Mouse (Mus musculus) CH12.LX (cell line): ENCODE data around the gene Tspan2. TPM values are rescaled to one million over a fixed set of nuclear protein-coding genes. Genes with fewer than 3 reads are reported as not detected.
A peak's percentile ranks its signal among the peaks of the same experiment; 100 is the strongest.

Experiments
- DNase-seq: peaks from one replicate; pipeline ENCODE4 v3.0.0-alpha.2; 2013; ENCODE audit errors: extremely low read depth
- H3K27ac ChIP-seq: 2 replicates; pipeline ENCODE4 v1.5.1; 2012; ENCODE audit warnings: low read depth, mild to moderate bottlenecking, control low read depth, moderate library complexity; ENCODE audit not compliant: insufficient read depth
- H3K27me3 ChIP-seq: replicated peaks from 2 replicates; pipeline ENCODE3; 2012; ENCODE audit warnings: inconsistent platforms
- H3K36me3 ChIP-seq, 2 experiments: replicated peaks in 1 of 2; 2 replicates each; pipeline versions ENCODE3 to v1.6.1; 2012; ENCODE audit warnings: inconsistent platforms in 1 of 2, low read length in 1 of 2, mild to moderate bottlenecking in 1 of 2, mixed read lengths in 1 of 2, moderate library complexity in 1 of 2; ENCODE audit not compliant: control insufficient read depth in 1 of 2, insufficient read depth in 1 of 2
- H3K4me1 ChIP-seq, 2 experiments: 2 replicates each; pipeline ENCODE4 v1.6.1; 2012; ENCODE audit warnings: inconsistent platforms in 1 of 2, moderate library complexity in 1 of 2; ENCODE audit not compliant: insufficient read depth in 2 of 2, control insufficient read depth in 1 of 2
- H3K4me2 ChIP-seq: 2 replicates; pipeline ENCODE4 v1.6.1; 2012; ENCODE audit warnings: low read depth, mild to moderate bottlenecking, control low read depth; ENCODE audit not compliant: poor library complexity, insufficient read depth, severe bottlenecking
- H3K4me3 ChIP-seq, 3 experiments: fragments of 150-350 bp in 1 of 3; sonication (generic) in 1 of 3; replicated peaks in 1 of 3; 2 replicates each; pipeline versions ENCODE3 to v1.5.1; 2011 to 2012; ENCODE audit warnings: low read depth in 2 of 3, low read length in 2 of 3, mild to moderate bottlenecking in 2 of 3, moderate library complexity in 2 of 3, control low read depth in 1 of 3, improper control_type of control experiment in 1 of 3, inconsistent platforms in 1 of 3, mixed read lengths in 1 of 3; ENCODE audit not compliant: poor library complexity in 1 of 3
- H3K79me2 ChIP-seq: replicated peaks from 2 replicates; pipeline ENCODE4 v1.6.1; 2012; ENCODE audit warnings: mild to moderate bottlenecking, moderate library complexity; ENCODE audit not compliant: control insufficient read depth, poor library complexity, insufficient read depth, severe bottlenecking; ENCODE audit errors: extremely low read depth
- H3K9ac ChIP-seq: 2 replicates; pipeline ENCODE4 v1.6.1; 2012; ENCODE audit warnings: low read depth, mild to moderate bottlenecking, control low read depth, moderate library complexity; ENCODE audit not compliant: insufficient read depth
- H3K9me3 ChIP-seq: replicated peaks from 2 replicates; pipeline ENCODE3; 2012; ENCODE audit warnings: low read length, inconsistent platforms, mixed read lengths
- BHLHE40 ChIP-seq: IDR thresholded peaks from 2 replicates; pipeline ENCODE4 v1.6.1; 2011; ENCODE audit warnings: mild to moderate bottlenecking, low read depth, low read length, improper control_type of control experiment
- CHD2 ChIP-seq: IDR thresholded peaks from 2 replicates; pipeline ENCODE4 v1.6.1; 2011; ENCODE audit warnings: low read length, improper control_type of control experiment
- ELF1 ChIP-seq: IDR thresholded peaks from 2 replicates; pipeline ENCODE4 v1.6.1; 2014; ENCODE audit warnings: low read depth, mild to moderate bottlenecking, inconsistent platforms, low read length, improper control_type of control experiment
- EP300 ChIP-seq: IDR thresholded peaks from 2 replicates; pipeline ENCODE4 v1.6.1; 2011; ENCODE audit warnings: low read length, improper control_type of control experiment
- ETS1 ChIP-seq: conservative IDR thresholded peaks from 2 replicates; pipeline ENCODE4 v1.6.1; 2012; ENCODE audit warnings: low read depth, mild to moderate bottlenecking, inconsistent platforms, low read length, improper control_type of control experiment, moderate library complexity
- HCFC1 ChIP-seq: IDR thresholded peaks from 2 replicates; pipeline ENCODE4 v1.6.1; 2012; ENCODE audit warnings: low read depth, mild to moderate bottlenecking, inconsistent platforms, low read length, improper control_type of control experiment
- IRF4 ChIP-seq: IDR thresholded peaks from 2 replicates; pipeline ENCODE4 v1.6.1; 2014; ENCODE audit warnings: low read depth, mild to moderate bottlenecking, inconsistent platforms, low read length, improper control_type of control experiment
- JUN ChIP-seq: IDR thresholded peaks from 2 replicates; pipeline ENCODE4 v1.6.1; 2011; ENCODE audit warnings: low read depth, mild to moderate bottlenecking, low read length, improper control_type of control experiment, moderate library complexity; ENCODE audit not compliant: insufficient read depth
- JUND ChIP-seq: conservative IDR thresholded peaks from 2 replicates; pipeline ENCODE4 v1.6.1; 2011; ENCODE audit warnings: low read depth, low read length, improper control_type of control experiment
- MAX ChIP-seq: IDR thresholded peaks from 2 replicates; pipeline ENCODE4 v1.6.1; 2011; ENCODE audit warnings: low read length, improper control_type of control experiment
- MAZ ChIP-seq: IDR thresholded peaks from 2 replicates; pipeline ENCODE4 v1.6.1; 2012; ENCODE audit warnings: low read depth, mild to moderate bottlenecking, inconsistent platforms, low read length, improper control_type of control experiment, moderate library complexity
- MEF2A ChIP-seq: IDR thresholded peaks from 2 replicates; pipeline ENCODE4 v1.6.1; 2014; ENCODE audit warnings: low read depth, mild to moderate bottlenecking, inconsistent platforms, low read length, improper control_type of control experiment, borderline replicate concordance
- NELFE ChIP-seq: IDR thresholded peaks from 2 replicates; pipeline ENCODE4 v1.6.1; 2011; ENCODE audit warnings: low read depth, low read length, improper control_type of control experiment
- NRF1 ChIP-seq: IDR thresholded peaks from 2 replicates; pipeline ENCODE4 v1.6.1; 2014; ENCODE audit warnings: low read depth, mild to moderate bottlenecking, inconsistent platforms, low read length, improper control_type of control experiment, moderate library complexity
- PAX5 ChIP-seq: IDR thresholded peaks from 2 replicates; pipeline ENCODE4 v1.6.1; 2012; ENCODE audit warnings: low read length, inconsistent platforms, mixed read lengths
- POLR2A ChIP-seq: IDR thresholded peaks from 2 replicates; pipeline ENCODE4 v1.6.1; 2011; ENCODE audit warnings: low read depth, mild to moderate bottlenecking, improper control_type of control experiment, low read length
- POLR2AphosphoS2 ChIP-seq: IDR thresholded peaks from 2 replicates; pipeline ENCODE4 v1.6.1; 2011; ENCODE audit warnings: low read depth, low read length, improper control_type of control experiment
- RCOR1 ChIP-seq: conservative IDR thresholded peaks from 2 replicates; pipeline ENCODE4 v1.6.1; 2012; ENCODE audit warnings: low read depth, mild to moderate bottlenecking, inconsistent platforms, low read length, improper control_type of control experiment
- USF1 ChIP-seq: IDR thresholded peaks from 2 replicates; pipeline ENCODE4 v1.6.1; 2014; ENCODE audit warnings: low read depth, mild to moderate bottlenecking, inconsistent platforms, low read length, improper control_type of control experiment
- ZC3H11A ChIP-seq: IDR thresholded peaks from 2 replicates; pipeline ENCODE4 v1.6.1; 2012; ENCODE audit warnings: low read depth, mild to moderate bottlenecking, inconsistent platforms, low read length, improper control_type of control experiment
- ZKSCAN1 ChIP-seq: IDR thresholded peaks from 2 replicates; pipeline ENCODE4 v1.6.1; 2012; ENCODE audit warnings: low read depth, inconsistent platforms, low read length, improper control_type of control experiment, borderline replicate concordance
- ZMIZ1 ChIP-seq: IDR thresholded peaks from 2 replicates; pipeline ENCODE4 v1.6.1; 2012; ENCODE audit warnings: low read depth, mild to moderate bottlenecking, inconsistent platforms, low read length, improper control_type of control experiment
- ZNF384 ChIP-seq: IDR thresholded peaks from 2 replicates; pipeline ENCODE4 v1.6.1; 2012; ENCODE audit warnings: low read depth, low read length, improper control_type of control experiment, inconsistent platforms
- dilution Hi-C: fragments of 300-500 bp; cut with MboI; formaldehyde crosslinking; loops from 2 replicates; pipeline ENCODE4 v1.14.3; 2020; ENCODE audit warnings: low sequenced_read_pairs; ENCODE audit not compliant: extremely low pct_unique_long_range_greater_than_20kb, extremely low pct_ligation_motif_present
- in situ Hi-C: fragments of 300-500 bp; cut with MboI; formaldehyde crosslinking; loops from 3 replicates; pipeline ENCODE4 v1.14.3; 2019; ENCODE audit warnings: low sequenced_read_pairs, low pct_ligation_motif_present, low pct_unique_long_range_greater_than_20kb, mixed read lengths
- polyA plus RNA-seq: library from polyadenylated mRNA; unstranded; fragments of >175 nt; gene quantifications from 2 replicates; pipeline ENCODE4 v1.2.1, GENCODE M21; 2012; ENCODE audit warnings: low read depth; ENCODE audit not compliant: insufficient read length
- total RNA-seq, 2 experiments: library from RNA; depleted of rRNA; stranded (reverse); fragments of 300-350 nt in 1 of 2; fragments of >200 nt in 1 of 2; gene quantifications; 2 replicates each; pipeline ENCODE4 v1.2.3; 2012 to 2014

Tspan2 gene
- total and polyA plus RNA-seq, 3 experiments, result 1.4 to 4.5 (median 2.8) TPM

DNA sequence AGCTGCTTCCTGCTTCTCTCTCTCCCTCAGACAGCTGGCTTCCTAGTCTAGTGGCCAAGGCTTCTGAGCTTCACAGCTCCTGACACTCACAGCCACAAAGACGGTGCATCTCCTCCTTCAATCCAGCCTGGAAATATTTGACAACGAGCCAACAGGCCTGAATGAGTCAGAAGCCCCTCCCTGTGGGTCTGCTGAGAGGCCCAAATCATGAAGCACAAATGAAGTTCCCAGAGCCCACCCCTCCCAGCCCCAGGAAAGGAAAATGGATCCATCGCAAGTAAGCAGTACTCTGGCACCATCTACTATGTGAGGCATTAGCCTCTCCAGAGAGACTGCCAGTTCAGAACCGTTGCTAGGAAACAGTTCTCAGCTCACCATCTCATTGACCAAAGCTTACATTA is 30.3 kb upstream of the Tspan2 start:
- DNase-seq, result no peak
- no peak overlapping the region for H3K27ac ChIP-seq
- in situ Hi-C loops (loop anchor here (5.0 to 25.0 kb wide), 2 partner anchors 88 to 458 kb away; partner anchors contain the start of gene Bcas2), dilution Hi-C loops (no loop called here)
- H3K4me1 ChIP-seq, result peaks cover 0 to 19% of the 10 kb centered on the region in 2 experiments; a peak in 2 of 4 replicates
- TF ChIP-seq MAX (no peak), USF1 (no peak), EP300 (no peak), ZNF384 (no peak), NRF1 (no peak), PAX5 (no peak), ZKSCAN1 (no peak), IRF4 (no peak)
- H3K4me3 ChIP-seq, result no peak overlapping the region
- H3K79me2 ChIP-seq, result no peaks in the 10 kb centered on the region
- H3K9ac ChIP-seq, result no peak overlapping the region
- no peaks in the 10 kb centered on the region for H3K36me3 ChIP-seq
- H3K9me3 ChIP-seq, result no peaks in the 10 kb centered on the region
- H3K4me2 ChIP-seq, result no peak overlapping the region
- H3K27me3 ChIP-seq, result no peaks in the 10 kb centered on the region

GRCm38 (mm10) chr3:102708599-102708998 is 25.7 kb upstream of the Tspan2 start:
- in situ Hi-C loops, result loop anchor here (25.0 kb wide), 1 partner anchor 454 kb away; the partner anchor contains the start of gene Bcas2
- Histone ChIP-seq H3K4me1 (peaks cover 0 to 2% of the 10 kb centered on the region in 2 experiments; a peak in 2 of 4 replicates), H3K4me3 (no peak overlapping the region), H3K27ac (no peak overlapping the region), H3K9me3 (no peaks in the 10 kb centered on the region), H3K79me2 (no peaks in the 10 kb centered on the region), H3K9ac (no peak overlapping the region), H3K36me3 (no peaks in the 10 kb centered on the region), H3K4me2 (no peak overlapping the region), H3K27me3 (no peaks in the 10 kb centered on the region)
- TF ChIP-seq ETS1 (no peak), ZC3H11A (no peak)
- dilution Hi-C loops, result no loop called here
- DNase-seq, result no peak

DNA sequence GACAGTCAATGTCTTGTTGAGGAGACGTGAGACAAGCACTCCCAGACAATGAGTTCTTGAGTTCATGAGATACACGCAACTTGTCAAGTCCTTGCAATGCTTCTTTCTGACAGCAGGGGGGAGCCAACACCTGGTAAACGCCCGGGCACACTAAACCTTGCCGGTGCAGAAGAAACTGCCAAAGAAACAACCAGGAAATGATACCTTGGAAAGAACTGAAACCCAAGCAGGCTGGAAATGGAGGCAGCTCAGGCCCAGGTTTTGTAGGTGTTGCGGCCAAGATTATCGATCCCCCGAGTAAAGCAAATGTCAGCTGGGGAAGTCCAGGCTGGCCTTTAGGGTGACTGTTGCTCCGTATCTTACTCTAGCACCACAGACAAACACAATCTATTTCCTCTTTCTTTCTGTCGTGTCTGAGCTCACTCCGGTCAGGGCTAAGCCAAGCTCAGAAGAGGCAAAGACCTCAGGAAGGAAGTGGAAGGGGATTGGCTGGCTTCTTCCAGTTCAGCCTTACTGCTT is 19.2 kb upstream of the Tspan2 start:
- dilution Hi-C loops (no loop called here), in situ Hi-C loops (loop anchor here (25.0 kb wide), 1 partner anchor 447 kb away; the partner anchor contains the start of gene Bcas2)
- no peaks in the 10 kb centered on the region for H3K36me3 ChIP-seq
- H3K4me2 ChIP-seq, result peak overlapping the region; percentile 58; the same call in 1 of the 2 replicates
- H3K27me3 ChIP-seq, result no peaks in the 10 kb centered on the region
- peaks cover 2% of the 10 kb centered on the region for H3K9me3 ChIP-seq
- peak overlapping the region; percentile 20; the same call in 1 of the 2 replicates for H3K9ac ChIP-seq
- peak overlapping the region; percentile 11 to 51 (median 38) for H3K4me3 ChIP-seq
- peaks cover 8 to 25% of the 10 kb centered on the region in 2 experiments; a peak in 3 of 4 replicates for H3K4me1 ChIP-seq
- DNase-seq, result peak; percentile 91
- H3K27ac ChIP-seq, result peak overlapping the region; percentile 55
- H3K79me2 ChIP-seq, result no peaks in the 10 kb centered on the region
- 0 out of 2 replicates have a peak, but pooled peaks have one; percentile 44 for TF ChIP-seq MEF2A
- TF ChIP-seq PAX5, result no peak
- 0 out of 2 replicates have a peak, but pooled peaks have one; percentile 32 for TF ChIP-seq ZMIZ1
- TF ChIP-seq IRF4, result peak; percentile 79
- no peak for TF ChIP-seq POLR2AphosphoS2
- TF ChIP-seq USF1, result no peak
- no peak for TF ChIP-seq RCOR1
- TF ChIP-seq ELF1, result peak; percentile 74
- peak; percentile 82 for TF ChIP-seq ZC3H11A
- TF ChIP-seq ZKSCAN1, result no peak
- no peak; the same call in 1 of the 2 replicates for TF ChIP-seq JUND
- TF ChIP-seq JUN, result no peak
- TF ChIP-seq CHD2, result no peak
- peak; percentile 15 for TF ChIP-seq NELFE
- TF ChIP-seq ETS1, result peak; percentile 50; the same call in 1 of the 2 replicates
- peak; percentile 37; the same call in 1 of the 2 replicates for TF ChIP-seq POLR2A
- peak; percentile 27; the same call in 1 of the 2 replicates for TF ChIP-seq EP300
- TF ChIP-seq BHLHE40, result peak; percentile 32; the same call in 1 of the 2 replicates
- TF ChIP-seq HCFC1, result no peak; the same call in 1 of the 2 replicates
- no peak for TF ChIP-seq MAZ
